Mouse (Mus musculus): ENCODE data around the gene 1700049E17Rik2. TPM values are rescaled to one million over a fixed set of nuclear protein-coding genes. Genes with fewer than 3 reads are reported as not detected.

The 1700049E17Rik2 gene
- polyA plus RNA-seq, 1 experiment from 2014 or later = not detected

Other genes with a start within 250 kb of the 1700049E17Rik2 start
- not detected in 2 replicates for gene Gm5798, start 224.6 kb upstream of the 1700049E17Rik2 start, polyA plus RNA-seq (2014; fragmentation: Nextera tagmentation; extraction: Ambion mirVana)
- gene Gm7945, start 186.8 kb upstream of the 1700049E17Rik2 start, polyA plus RNA-seq (2014; fragmentation: Nextera tagmentation; extraction: Ambion mirVana) = not detected in 2 replicates
- not detected in 2 replicates for gene Gm6482, start 164.9 kb upstream of the 1700049E17Rik2 start, polyA plus RNA-seq (2014; fragmentation: Nextera tagmentation; extraction: Ambion mirVana)
- not detected in 2 replicates for gene Gm7954, start 119.7 kb upstream of the 1700049E17Rik2 start, polyA plus RNA-seq (2014; fragmentation: Nextera tagmentation; extraction: Ambion mirVana)
- gene Gm3486, start 83.7 kb upstream of the 1700049E17Rik2 start, polyA plus RNA-seq (2014; fragmentation: Nextera tagmentation; extraction: Ambion mirVana) = not detected in 2 replicates
- not detected in 2 replicates for gene Gm7970, start 17.6 kb upstream of the 1700049E17Rik2 start, polyA plus RNA-seq (2014; fragmentation: Nextera tagmentation; extraction: Ambion mirVana)
- not detected in 2 replicates for gene Gm3072, start 51.4 kb downstream of the 1700049E17Rik2 start, polyA plus RNA-seq (2014; fragmentation: Nextera tagmentation; extraction: Ambion mirVana)
- not detected in 2 replicates for gene Gm3676, start 73.3 kb downstream of the 1700049E17Rik2 start, polyA plus RNA-seq (2014; fragmentation: Nextera tagmentation; extraction: Ambion mirVana)
- gene Gm8068, start 128.7 kb downstream of the 1700049E17Rik2 start, polyA plus RNA-seq (2014; fragmentation: Nextera tagmentation; extraction: Ambion mirVana) = not detected in 2 replicates
- gene Gm7929, start 177.4 kb downstream of the 1700049E17Rik2 start, polyA plus RNA-seq (2014; fragmentation: Nextera tagmentation; extraction: Ambion mirVana) = not detected in 2 replicates
- not detected in 2 replicates for gene Gm47189, start 199.2 kb downstream of the 1700049E17Rik2 start, polyA plus RNA-seq (2014; fragmentation: Nextera tagmentation; extraction: Ambion mirVana)

Measured in forebrain, embryonic 11.5 days (tissue).